Mouse (Mus musculus): ENCODE results near the gene Cpne4.
A peak's percentile ranks its signal among the peaks of the same experiment; 100 is the strongest.

The Cpne4 gene

GRCm38 (mm10) chr9:105048351-105048750 lies 501.3 kb downstream of the Cpne4 start:
- DNase-seq (ENCODE audit: low spot score) = no peak

- no peak for DNase-seq (ENCODE audit: low spot score)
Measured at GRCm38 (mm10) chr9:105049636-105050035, 502.6 kb downstream of the Cpne4 start.

GRCm38 (mm10) chr9:105050257-105050656 lies 503.2 kb downstream of the Cpne4 start:
- no peak for DNase-seq (ENCODE audit: low spot score)

- peak; percentile 55 for DNase-seq (ENCODE audit: low spot score)
Measured at GRCm38 (mm10) chr9:105053147-105053557, 506.1 kb downstream of the Cpne4 start, which contains the start of gene Mrpl3. TSS of gene Mrpl3 (plus strand) at chr9:105053239.

- DNase-seq (ENCODE audit: low spot score) = no peak
Measured at GRCm38 (mm10) chr9:105053812-105054211, 506.7 kb downstream of the Cpne4 start.

- no peak for DNase-seq (ENCODE audit: low spot score)
Measured at GRCm38 (mm10) chr9:105069106-105069505, 522.0 kb downstream of the Cpne4 start.

- DNase-seq (ENCODE audit: low spot score) = no peak
Measured at GRCm38 (mm10) chr9:105072991-105073748, 526.1 kb downstream of the Cpne4 start.

- no peak for DNase-seq (ENCODE audit: low spot score)
Measured at GRCm38 (mm10) chr9:105074851-105075250, 527.8 kb downstream of the Cpne4 start.

GRCm38 (mm10) chr9:105076756-105077424 lies 529.8 kb downstream of the Cpne4 start:
- no peak for DNase-seq (ENCODE audit: low spot score)

GRCm38 (mm10) chr9:105078460-105078859 lies 531.4 kb downstream of the Cpne4 start:
- no peak for DNase-seq (ENCODE audit: low spot score)

- no peak for DNase-seq (ENCODE audit: low spot score)
Measured at GRCm38 (mm10) chr9:105080246-105080645, 533.2 kb downstream of the Cpne4 start.
